Mouse (Mus musculus) liver, embryonic 12.5 days (tissue): Measurements from ENCODE around the gene Suz12. TPM values are rescaled to one million over a fixed set of nuclear protein-coding genes. Genes with fewer than 3 reads are reported as not detected.

Experiments used
- ATAC-seq: fragments of 200-750 bp; cut with Nextera tagmentation; 2 replicates; pipeline ENCODE4 v1.8.0; 2017; ENCODE audit warnings: moderate number of reproducible peaks, mild to moderate bottlenecking, moderate library complexity
- H3K27ac ChIP-seq: fragments of 300-500 bp; sonication (generic); 2 replicates; pipeline ENCODE4 v1.5.1; 2016; ENCODE audit warnings: mild to moderate bottlenecking
- H3K27me3 ChIP-seq: fragments of 300-500 bp; sonication (generic); replicated peaks from 2 replicates; pipeline ENCODE4 v1.6.1; 2016; ENCODE audit warnings: mild to moderate bottlenecking, moderate library complexity
- H3K36me3 ChIP-seq: fragments of 300-500 bp; sonication (generic); 2 replicates; pipeline ENCODE4 v1.6.1; 2016; ENCODE audit warnings: mild to moderate bottlenecking, moderate library complexity
- H3K4me1 ChIP-seq: fragments of 300-500 bp; sonication (generic); 2 replicates; pipeline ENCODE4 v1.6.1; 2016
- H3K4me2 ChIP-seq: fragments of 300-500 bp; sonication (generic); 2 replicates; pipeline ENCODE4 v1.6.1; 2016; ENCODE audit warnings: mild to moderate bottlenecking, moderate library complexity
- H3K4me3 ChIP-seq: fragments of 300-500 bp; sonication (generic); 2 replicates; pipeline ENCODE4 v1.5.1; 2016; ENCODE audit warnings: mild to moderate bottlenecking, moderate library complexity
- H3K9ac ChIP-seq: fragments of 300-500 bp; sonication (generic); 2 replicates; pipeline ENCODE4 v1.6.1; 2016; ENCODE audit warnings: mild to moderate bottlenecking, moderate library complexity
- H3K9me3 ChIP-seq: fragments of 300-500 bp; sonication (generic); replicated peaks from 2 replicates; pipeline ENCODE4 v1.6.1; 2016; ENCODE audit warnings: mild to moderate bottlenecking, moderate library complexity
- WGBS: fragments of 180-500 bp; shearing (Covaris S2); methylation state at CpG from one replicate; pipeline ENCODE4 v1.1.7; 2016; ENCODE audit not compliant: insufficient replicate concordance; 5-methylcytosine and 5-hydroxymethylcytosine counted together
- polyA plus RNA-seq: library from polyadenylated mRNA; unstranded; fragments of >200 nt; fragmentation: Nextera tagmentation; extraction: Ambion mirVana; gene quantifications from 2 replicates; pipeline ENCODE4 v1.2.1, GENCODE M21; 2016

Gene Suz12
- polyA plus RNA-seq: 25.1 and 28.0 TPM in 2 replicates

DNA sequence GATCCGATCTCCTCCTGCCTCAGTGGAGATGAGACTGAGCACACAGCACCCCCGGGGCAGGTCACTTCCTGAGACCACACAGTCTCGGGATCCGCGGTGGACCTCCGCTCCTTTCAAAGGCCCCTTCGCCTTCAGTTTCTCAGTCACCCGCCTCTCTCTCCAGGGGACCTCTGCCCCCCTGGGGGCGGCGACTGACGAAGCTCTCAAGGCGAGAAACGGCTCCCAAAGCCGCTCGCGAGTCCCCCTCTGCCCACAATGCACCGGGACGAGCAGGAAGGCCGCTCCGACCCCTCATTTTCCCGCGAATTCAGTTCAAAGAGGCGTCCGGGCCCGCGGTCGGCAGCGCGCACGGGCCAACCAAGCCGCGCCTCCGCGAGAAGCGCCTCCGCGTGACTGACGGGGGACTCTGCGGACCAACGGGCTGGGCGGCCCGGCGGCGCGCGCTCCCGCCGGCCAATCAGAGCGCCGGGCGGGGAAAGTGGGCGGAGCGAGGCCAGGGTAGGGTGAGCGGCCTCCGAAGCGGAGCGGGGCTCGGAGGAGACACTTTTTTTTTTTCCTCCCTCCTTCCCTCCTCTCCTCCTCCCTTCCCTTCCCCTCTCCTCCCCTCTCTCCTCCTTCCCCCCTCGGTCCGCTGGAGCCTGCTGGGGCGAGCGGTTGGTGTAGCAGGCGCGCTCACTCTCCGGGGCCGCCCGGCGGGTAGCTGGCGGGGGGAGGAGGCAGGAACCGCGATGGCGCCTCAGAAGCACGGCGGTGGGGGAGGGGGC, at the start of gene Suz12:
Gene Suz12 (plus strand): TSS at position 515 of the 764 bp plus-strand sequence.
- Histone ChIP-seq H3K9ac (peak within 1 kb of the TSS; percentile 98), H3K27me3 (no peaks in the 10 kb centered on the region), H3K4me2 (peak within 1 kb of the TSS; percentile 86), H3K4me1 (peaks cover 21% of the 10 kb centered on the region), H3K27ac (peak within 1 kb of the TSS; percentile 99), H3K9me3 (no peaks in the 10 kb centered on the region), H3K36me3 (peaks cover 18% of the 10 kb centered on the region), H3K4me3 (peak within 1 kb of the TSS; percentile 90)
- ATAC-seq: peak; percentile 91
- under 1% methylated on average over 72 of the region's 74 CpGs for WGBS

DNA sequence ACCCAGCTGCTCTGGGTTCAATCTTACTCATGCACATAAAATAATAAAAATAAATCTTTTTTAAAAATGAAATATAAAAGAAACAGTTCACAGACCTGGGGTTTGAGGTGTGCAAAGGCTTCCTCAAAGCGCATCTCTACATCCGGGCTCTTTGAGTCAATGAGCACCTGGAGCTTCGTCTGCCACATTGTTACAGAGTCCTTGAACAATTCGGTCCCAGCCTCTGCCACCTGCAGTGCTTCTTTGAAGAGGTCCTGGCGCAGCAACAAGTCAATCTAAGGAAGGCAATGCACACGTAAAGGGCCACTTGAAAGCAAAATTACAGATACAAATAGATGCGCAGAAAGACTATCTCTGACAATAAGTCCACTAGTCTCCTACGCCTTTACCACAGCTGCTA, 49.8 kb upstream of the Suz12 start:
- H3K36me3 ChIP-seq: peaks cover 95% of the 10 kb centered on the region
- WGBS: 87% methylated on average over 8 of the region's 8 CpGs
- H3K4me2 ChIP-seq: 0 out of 2 replicates have a peak overlapping the region, but pooled peaks have one; percentile 20
- H3K9me3 ChIP-seq: no peaks in the 10 kb centered on the region
- H3K27ac ChIP-seq: peak overlapping the region; percentile 77
- no peaks in the 10 kb centered on the region for H3K27me3 ChIP-seq
- H3K4me1 ChIP-seq: peaks cover 13% of the 10 kb centered on the region
- no peak overlapping the region for H3K4me3 ChIP-seq
- H3K9ac ChIP-seq: no peak overlapping the region
- ATAC-seq: no peak

DNA sequence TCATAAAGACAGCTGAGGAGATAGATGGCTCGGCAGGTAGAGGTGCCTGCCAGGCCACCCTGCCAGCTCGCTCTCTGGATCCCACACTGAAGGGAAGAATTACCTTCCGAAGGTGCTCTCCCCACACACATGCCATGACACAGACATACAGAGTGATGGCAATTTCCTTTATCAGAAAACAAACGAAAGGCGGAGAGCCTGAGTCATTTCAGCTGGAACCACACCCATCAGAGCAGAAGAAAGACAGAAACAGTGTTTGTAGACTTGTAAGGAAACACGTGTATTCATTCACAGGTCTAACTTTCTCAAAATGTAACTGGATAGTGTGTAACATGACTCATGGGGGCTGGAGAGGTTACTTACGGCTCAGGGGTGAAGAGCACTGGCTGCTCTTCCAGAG, 49.3 kb upstream of the Suz12 start:
- no peak overlapping the region for H3K9ac ChIP-seq
- H3K36me3 ChIP-seq: peaks cover 95% of the 10 kb centered on the region
- H3K9me3 ChIP-seq: no peaks in the 10 kb centered on the region
- 57% methylated on average over 7 of the region's 7 CpGs for WGBS
- H3K4me2 ChIP-seq: 0 out of 2 replicates have a peak overlapping the region, but pooled peaks have one; percentile 20
- H3K27me3 ChIP-seq: no peaks in the 10 kb centered on the region
- no peak overlapping the region for H3K4me3 ChIP-seq
- ATAC-seq: peak; percentile 72; the same call in 1 of the 2 replicates
- peak overlapping the region; percentile 77 for H3K27ac ChIP-seq
- peaks cover 13% of the 10 kb centered on the region for H3K4me1 ChIP-seq

DNA sequence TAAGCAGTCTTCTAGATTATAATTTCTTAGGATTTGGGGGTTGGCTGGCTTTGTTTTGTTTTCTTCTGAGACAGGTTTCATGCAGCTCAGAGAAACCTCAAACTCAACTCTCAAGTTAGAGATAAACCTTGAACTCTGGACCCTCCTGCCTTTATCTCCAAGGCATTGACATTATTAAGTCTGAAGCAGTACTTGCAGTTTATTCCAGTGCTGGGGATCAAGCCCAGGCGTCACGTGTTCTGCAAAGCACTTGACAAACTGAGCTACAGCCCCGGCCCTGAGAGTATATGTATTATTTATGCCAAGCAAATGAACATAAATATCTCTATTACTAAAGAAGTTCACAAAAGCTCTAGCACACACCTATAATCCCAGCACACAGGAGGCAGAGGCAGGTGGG, 45.6 kb upstream of the Suz12 start:
- H3K27ac ChIP-seq: no peak overlapping the region
- no peak for ATAC-seq
- no peak overlapping the region for H3K4me2 ChIP-seq
- 85% methylated on average over 3 of the region's 3 CpGs for WGBS
- no peaks in the 10 kb centered on the region for H3K9me3 ChIP-seq
- peaks cover 95% of the 10 kb centered on the region for H3K36me3 ChIP-seq
- no peaks in the 10 kb centered on the region for H3K27me3 ChIP-seq
- H3K9ac ChIP-seq: no peak overlapping the region
- H3K4me1 ChIP-seq: peaks cover 13% of the 10 kb centered on the region
- H3K4me3 ChIP-seq: no peak overlapping the region

- Histone ChIP-seq H3K36me3 (peaks cover 37% of the 10 kb centered on the region), H3K27ac (peak overlapping the region; percentile 87), H3K9me3 (no peaks in the 10 kb centered on the region), H3K4me3 (peak overlapping the region; percentile 72), H3K4me1 (peaks cover 19% of the 10 kb centered on the region), H3K27me3 (no peaks in the 10 kb centered on the region; the same call in 1 of the 2 replicates), H3K4me2 (peak overlapping the region; percentile 74), H3K9ac (peak overlapping the region; percentile 80)
- WGBS: 6% methylated on average over 27 of the region's 27 CpGs
- ATAC-seq: peak; percentile 49
Observed at GRCm38 (mm10) chr11:79961346-79962124, 31.4 kb upstream of the Suz12 start.

GRCm38 (mm10) chr11:79962125-79962876, 30.6 kb upstream of the Suz12 start, which contains the start of gene Utp6:
Utp6 (minus strand) TSS chr11:79962390.
- peaks cover 19% of the 10 kb centered on the region for H3K4me1 ChIP-seq
- H3K27ac ChIP-seq: peak within 1 kb of the TSS; percentile 87
- no peaks in the 10 kb centered on the region for H3K9me3 ChIP-seq
- H3K4me2 ChIP-seq: peak within 1 kb of the TSS; percentile 74
- peaks cover 29% of the 10 kb centered on the region for H3K36me3 ChIP-seq
- no peaks in the 10 kb centered on the region; the same call in 1 of the 2 replicates for H3K27me3 ChIP-seq
- ATAC-seq: peak; percentile 97
- peak within 1 kb of the TSS; percentile 72 for H3K4me3 ChIP-seq
- peak within 1 kb of the TSS; percentile 80 for H3K9ac ChIP-seq
- WGBS: under 1% methylated on average over 46 of the region's 46 CpGs

GRCm38 (mm10) chr11:79962877-79963183, 30.1 kb upstream of the Suz12 start:
- peak; percentile 30; the same call in 1 of the 2 replicates for ATAC-seq
- peak overlapping the region; percentile 72 for H3K4me3 ChIP-seq
- H3K36me3 ChIP-seq: peaks cover 24% of the 10 kb centered on the region
- peak overlapping the region; percentile 74 for H3K4me2 ChIP-seq
- no peaks in the 10 kb centered on the region for H3K9me3 ChIP-seq
- 3% methylated on average over 9 of the region's 9 CpGs for WGBS
- H3K4me1 ChIP-seq: peaks cover 19% of the 10 kb centered on the region
- H3K27ac ChIP-seq: peak overlapping the region; percentile 68
- H3K27me3 ChIP-seq: no peaks in the 10 kb centered on the region; the same call in 1 of the 2 replicates
- H3K9ac ChIP-seq: peak overlapping the region; percentile 68

DNA sequence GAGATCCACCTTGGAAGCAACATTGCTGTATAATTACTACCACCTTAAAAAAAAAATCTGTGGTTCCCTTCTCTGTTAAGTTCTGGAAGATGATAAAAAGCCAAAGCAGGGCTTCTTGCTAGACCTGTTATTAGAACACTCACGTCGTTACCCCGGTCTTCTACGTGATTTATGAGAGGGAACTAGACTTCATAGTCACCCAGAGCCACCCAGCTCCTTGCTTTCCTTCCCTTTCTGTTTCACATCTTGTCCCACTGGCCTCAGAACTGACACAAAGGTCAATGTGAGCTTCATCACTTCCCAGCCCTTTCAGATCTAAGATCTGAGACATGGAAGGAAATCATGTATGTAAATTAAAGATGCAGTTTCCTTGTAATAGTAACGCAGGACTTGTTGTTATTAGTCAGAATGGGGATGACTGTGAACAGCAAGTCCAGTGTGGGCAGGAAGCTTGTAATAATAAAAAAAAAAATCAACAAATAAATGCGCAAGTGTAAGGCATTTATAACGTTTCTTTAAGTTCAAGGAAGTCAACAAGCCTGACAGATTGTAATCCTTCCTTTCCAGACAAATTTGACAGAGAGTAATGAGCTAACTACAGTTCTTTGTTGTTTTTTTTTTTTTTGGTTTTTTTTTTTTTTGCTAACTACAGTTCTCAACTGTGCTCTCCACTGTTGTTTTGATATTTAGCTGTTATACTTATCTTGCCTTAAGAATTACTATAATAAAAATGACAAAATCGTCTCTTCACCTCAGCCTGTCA, 29.5 kb upstream of the Suz12 start:
- H3K9ac ChIP-seq: peak overlapping the region; percentile 68
- no peak overlapping the region; the same call in 1 of the 2 replicates for H3K27ac ChIP-seq
- H3K4me2 ChIP-seq: peak overlapping the region; percentile 74
- no peak for ATAC-seq
- no peaks in the 10 kb centered on the region; the same call in 1 of the 2 replicates for H3K27me3 ChIP-seq
- peaks cover 19% of the 10 kb centered on the region for H3K4me1 ChIP-seq
- WGBS: 41% methylated on average over 8 of the region's 8 CpGs
- H3K4me3 ChIP-seq: peak overlapping the region; percentile 72
- peaks cover 18% of the 10 kb centered on the region for H3K36me3 ChIP-seq
- no peaks in the 10 kb centered on the region for H3K9me3 ChIP-seq

- Histone ChIP-seq H3K4me1 (peaks cover 10% of the 10 kb centered on the region), H3K27ac (no peak overlapping the region), H3K27me3 (no peaks in the 10 kb centered on the region; the same call in 1 of the 2 replicates), H3K4me3 (no peak overlapping the region), H3K4me2 (no peak overlapping the region), H3K9ac (no peak overlapping the region), H3K9me3 (no peaks in the 10 kb centered on the region), H3K36me3 (no peaks in the 10 kb centered on the region)
- no peak for ATAC-seq
- WGBS: 66% methylated on average over 8 of the region's 8 CpGs
Observed at GRCm38 (mm10) chr11:79965896-79966295, 27.0 kb upstream of the Suz12 start.

- ATAC-seq: no peak
- WGBS: 69% methylated on average over 10 of the region's 10 CpGs
- no peaks in the 10 kb centered on the region for H3K9me3 ChIP-seq
- peaks cover 7% of the 10 kb centered on the region for H3K27me3 ChIP-seq
- H3K27ac ChIP-seq: no peak overlapping the region
- H3K4me1 ChIP-seq: peaks cover 5% of the 10 kb centered on the region
- H3K9ac ChIP-seq: no peak overlapping the region
- no peak overlapping the region for H3K4me3 ChIP-seq
- no peaks in the 10 kb centered on the region for H3K36me3 ChIP-seq
- H3K4me2 ChIP-seq: no peak overlapping the region
Observed at GRCm38 (mm10) chr11:79967752-79968151, 25.2 kb upstream of the Suz12 start.

DNA sequence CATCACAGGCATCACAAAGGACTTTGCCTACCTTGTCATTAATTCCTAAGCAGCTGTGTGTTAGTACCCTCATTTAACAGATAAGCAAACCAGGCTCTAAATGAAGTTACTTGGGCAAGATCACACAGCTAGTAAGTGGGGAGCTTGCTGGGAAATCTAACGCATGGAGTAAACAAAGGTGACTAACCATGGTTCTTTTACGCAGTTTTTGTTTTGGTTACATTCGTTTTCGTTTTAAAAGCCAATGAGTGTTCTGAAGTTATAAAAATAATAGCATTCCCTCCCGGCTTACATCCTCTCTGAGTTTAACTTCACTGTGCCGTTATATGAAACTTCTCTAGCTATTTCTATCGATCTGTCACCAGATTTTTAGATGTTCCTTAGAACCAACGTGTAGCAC, 19.8 kb upstream of the Suz12 start:
- Histone ChIP-seq H3K9ac (0 out of 2 replicates have a peak overlapping the region, but pooled peaks have one; percentile 12), H3K9me3 (no peaks in the 10 kb centered on the region), H3K4me2 (peak overlapping the region; percentile 78), H3K4me3 (peak overlapping the region; percentile 54), H3K27me3 (peaks cover 42% of the 10 kb centered on the region), H3K27ac (no peak overlapping the region), H3K36me3 (no peaks in the 10 kb centered on the region), H3K4me1 (peaks cover 13% of the 10 kb centered on the region)
- no peak for ATAC-seq
- 17% methylated on average over 8 of the region's 8 CpGs for WGBS
